Mouse (Mus musculus): Measurements from ENCODE around the gene A930017K11Rik.

- TF ChIP-seq EP300 (IDR thresholded peaks at IDR 0.05; ENCODE audit: low read depth in 1 of 2, low read length in 2 of 2), result peak; percentile 89 to 91
- TF ChIP-seq ZKSCAN1 (IDR thresholded peaks at IDR 0.05; ENCODE audit: low read depth, low read length), result no peak
- TF ChIP-seq CTCF (IDR thresholded peaks at IDR 0.05 in 2 of 3, conservative IDR thresholded peaks at IDR 0.05 in 1 of 3; ENCODE audit: control insufficient read depth in 1 of 3, insufficient read depth in 1 of 3, low read depth in 2 of 3, low read length in 3 of 3, poor library complexity in 1 of 3, severe bottlenecking in 1 of 3), result no peak
- TF ChIP-seq POLR2A (IDR thresholded peaks at IDR 0.05; ENCODE audit: control insufficient read depth in 1 of 2, insufficient read depth in 1 of 2, low read depth in 1 of 2, low read length in 2 of 2, poor library complexity in 1 of 2), result no peak
These were observed 9.2 kb upstream of the A930017K11Rik start for GRCm38 (mm10) chr17:25961566-25961965.

Measured in MEL (cell line).